Mouse (Mus musculus): ENCODE results near the gene Palb2. TPM values are rescaled to one million over a fixed set of nuclear protein-coding genes. Genes with fewer than 3 reads are reported as not detected.

The Palb2 gene
- 1.1 and 1.6 TPM in 2 replicates for polyA plus RNA-seq (2012; rRNA removed; ENCODE audit: low replicate concordance)

GRCm38 (mm10) chr7:122132497-122133337 lies at the start of gene Palb2, which contains the start of gene Dctn5:
Palb2 (minus strand) TSS chr7:122132985.
Dctn5 (plus strand) TSS chr7:122133041.

DNA sequence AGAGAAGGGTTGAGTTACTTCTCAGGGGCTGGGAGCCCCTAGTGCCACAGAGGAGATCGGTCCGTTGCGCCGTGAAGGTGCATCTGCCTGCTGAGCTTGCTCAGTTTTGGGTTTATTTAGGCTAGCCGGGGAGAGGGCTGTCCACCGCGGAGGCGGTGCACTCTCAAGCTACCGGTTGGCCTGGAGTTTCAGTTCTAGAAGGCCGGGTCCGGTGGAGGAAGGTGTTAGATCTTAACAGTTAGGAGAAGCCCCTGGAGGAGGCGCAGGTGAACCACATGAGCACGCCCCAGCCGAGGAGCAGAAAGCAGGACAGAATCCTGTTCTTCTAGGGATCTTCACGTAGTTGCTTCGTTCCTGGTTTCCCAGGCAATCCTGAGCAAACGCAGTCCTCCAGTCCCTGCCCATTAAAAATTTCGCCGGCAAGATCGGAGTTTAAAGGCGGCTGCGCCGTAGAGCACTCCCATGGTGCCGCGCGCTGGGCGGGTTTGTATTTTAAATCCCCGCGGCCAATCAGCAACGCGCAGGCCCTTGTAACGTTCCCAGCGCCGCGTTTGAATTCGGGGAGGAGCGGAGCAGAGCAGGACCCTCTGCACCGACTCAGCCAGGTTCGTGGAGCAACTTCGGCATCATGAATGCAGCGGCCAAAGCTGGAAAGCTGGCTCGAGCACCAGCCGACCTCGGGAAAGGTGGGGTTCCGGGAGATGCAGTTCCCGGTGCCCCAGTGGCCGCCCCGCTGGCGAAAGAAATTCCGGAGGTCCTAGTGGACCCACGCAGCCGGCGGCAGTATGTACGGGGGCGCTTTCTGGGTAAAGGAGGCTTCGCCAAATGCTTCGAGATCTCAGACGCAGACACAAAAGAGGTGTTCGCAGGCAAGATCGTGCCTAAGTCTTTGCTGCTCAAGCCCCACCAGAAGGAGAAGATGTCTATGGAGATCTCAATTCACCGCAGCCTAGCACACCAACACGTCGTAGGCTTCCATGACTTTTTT lies 26.4 kb upstream of the Palb2 start, which contains the start of gene Plk1:
Gene Plk1 (plus strand): TSS at position 525 of the 988 bp plus-strand sequence.

GRCm38 (mm10) chr7:122101747-122102244 lies 31.0 kb downstream of the Palb2 start, which contains the start of gene Ndufab1:
Ndufab1 (minus strand) TSS chr7:122101886.

GRCm38 (mm10) chr7:122066945-122067516 lies 65.8 kb downstream of the Palb2 start, which contains the start of the genes Ubfd1 and Ears2:
Ubfd1 (plus strand) TSS chr7:122067175.
Ears2 (minus strand) TSS chr7:122067263.

Other genes with a start within 250 kb of the Palb2 start
- 23.0 and 24.2 TPM in 2 replicates for gene Cog7, start 151.3 kb downstream of the Palb2 start, polyA plus RNA-seq (2012; rRNA removed; ENCODE audit: low replicate concordance)
- 48.7 and 97.6 TPM in 2 replicates for gene Gga2, start 111.8 kb downstream of the Palb2 start, polyA plus RNA-seq (2012; rRNA removed; ENCODE audit: low replicate concordance)
- 20.5 and 27.9 TPM in 2 replicates for gene Ubfd1, start 65.8 kb downstream of the Palb2 start, polyA plus RNA-seq (2012; rRNA removed; ENCODE audit: low replicate concordance)
- gene Ears2, start 65.7 kb downstream of the Palb2 start, polyA plus RNA-seq (2012; rRNA removed; ENCODE audit: low replicate concordance), result 11.2 and 15.3 TPM in 2 replicates
- 484 and 1,266 TPM in 2 replicates for gene Ndufab1, start 31.1 kb downstream of the Palb2 start, polyA plus RNA-seq (2012; rRNA removed; ENCODE audit: low replicate concordance)
- 56.3 and 116 TPM in 2 replicates for gene Dctn5, start 56 bp upstream of the Palb2 start, polyA plus RNA-seq (2012; rRNA removed; ENCODE audit: low replicate concordance)
- gene Plk1, start 26.5 kb upstream of the Palb2 start, polyA plus RNA-seq (2012; rRNA removed; ENCODE audit: low replicate concordance), result 2.5 and 5.9 TPM in 2 replicates
- 0.04 and 0.10 TPM in 2 replicates for gene Ern2, start 53.2 kb upstream of the Palb2 start, polyA plus RNA-seq (2012; rRNA removed; ENCODE audit: low replicate concordance)
- gene Chp2, start 86.5 kb upstream of the Palb2 start, polyA plus RNA-seq (2012; rRNA removed; ENCODE audit: low replicate concordance), result 19.0 and 21.9 TPM in 2 replicates
- 39.4 and 46.7 TPM in 2 replicates for gene Prkcb, start 155.8 kb upstream of the Palb2 start, polyA plus RNA-seq (2012; rRNA removed; ENCODE audit: low replicate concordance)

Measured in mammary gland, adult 2 months (tissue).